Mouse (Mus musculus): ENCODE data around the gene Rapgef5. TPM values are rescaled to one million over a fixed set of nuclear protein-coding genes. Genes with fewer than 3 reads are reported as not detected.

Rapgef5 gene
- total RNA-seq, 2 experiments from 2014 or later: 149 to 189 TPM

GRCm38 (mm10) chr12:117683377-117683776, 167.1 kb downstream of the Rapgef5 start:
- intact Hi-C loops (cut with DNase I): no loop called here
- H3K27ac ChIP-seq: no peak overlapping the region
- TF ChIP-seq CTCF (IDR thresholded peaks at IDR 0.05): no peak
- no peak for DNase-seq (ENCODE audit: extremely low spot score in 1 of 2, low spot score in 2 of 2)
- no peak overlapping the region for H3K4me3 ChIP-seq

GRCm38 (mm10) chr12:117683984-117684383, 167.7 kb downstream of the Rapgef5 start:
- intact Hi-C loops (cut with DNase I): no loop called here
- no peak for TF ChIP-seq CTCF (IDR thresholded peaks at IDR 0.05)
- DNase-seq (ENCODE audit: extremely low spot score in 1 of 2, low spot score in 2 of 2): no peak
- Histone ChIP-seq H3K27ac (no peak overlapping the region), H3K4me3 (no peak overlapping the region)

- intact Hi-C loops (cut with DNase I): no loop called here
- H3K27ac ChIP-seq: no peak overlapping the region
- no peak for DNase-seq (ENCODE audit: extremely low spot score in 1 of 2, low spot score in 2 of 2)
- no peak for TF ChIP-seq CTCF (IDR thresholded peaks at IDR 0.05)
- H3K4me3 ChIP-seq: no peak overlapping the region
Measured at GRCm38 (mm10) chr12:117684788-117685187, 168.5 kb downstream of the Rapgef5 start.

GRCm38 (mm10) chr12:117685336-117685735, 169.1 kb downstream of the Rapgef5 start:
- Histone ChIP-seq H3K4me3 (no peak overlapping the region), H3K27ac (no peak overlapping the region)
- DNase-seq (ENCODE audit: extremely low spot score in 1 of 2, low spot score in 2 of 2): no peak
- TF ChIP-seq CTCF (IDR thresholded peaks at IDR 0.05): no peak
- intact Hi-C loops (cut with DNase I): no loop called here

GRCm38 (mm10) chr12:117686732-117687131, 170.5 kb downstream of the Rapgef5 start:
- H3K4me3 ChIP-seq: no peak overlapping the region
- DNase-seq (ENCODE audit: extremely low spot score in 1 of 2, low spot score in 2 of 2): no peak
- intact Hi-C loops (cut with DNase I): no loop called here
- H3K27ac ChIP-seq: no peak overlapping the region
- TF ChIP-seq CTCF (IDR thresholded peaks at IDR 0.05): no peak

GRCm38 (mm10) chr12:117688655-117689548, 172.6 kb downstream of the Rapgef5 start:
- H3K27ac ChIP-seq: peak overlapping the region; percentile 72

GRCm38 (mm10) chr12:117691336-117691735, 175.1 kb downstream of the Rapgef5 start:
- DNase-seq (ENCODE audit: extremely low spot score in 1 of 2, low spot score in 2 of 2): no peak
- Histone ChIP-seq H3K4me3 (peak overlapping the region; percentile 21), H3K27ac (no peak overlapping the region)
- TF ChIP-seq CTCF (IDR thresholded peaks at IDR 0.05): no peak
- intact Hi-C loops (cut with DNase I): no loop called here

More at GRCm38 (mm10) chr12:117688655-117689548, 172.6 kb downstream of the Rapgef5 start:
- DNase-seq (ENCODE audit: extremely low spot score in 1 of 2, low spot score in 2 of 2): peak; percentile 72
- intact Hi-C loops (cut with DNase I): no loop called here
- peak overlapping the region; percentile 43 for H3K4me3 ChIP-seq
- TF ChIP-seq CTCF (IDR thresholded peaks at IDR 0.05): no peak

GRCm38 (mm10) chr12:117692775-117693174, 176.5 kb downstream of the Rapgef5 start:
- Histone ChIP-seq H3K4me3 (no peak overlapping the region), H3K27ac (no peak overlapping the region)
- no peak for TF ChIP-seq CTCF (IDR thresholded peaks at IDR 0.05)
- intact Hi-C loops (cut with DNase I): no loop called here
- DNase-seq (ENCODE audit: extremely low spot score in 1 of 2, low spot score in 2 of 2): no peak

GRCm38 (mm10) chr12:117699950-117700665, 183.8 kb downstream of the Rapgef5 start:
- intact Hi-C loops (cut with DNase I): no loop called here
- no peak overlapping the region for H3K27ac ChIP-seq

GRCm38 (mm10) chr12:117700927-117701326, 184.6 kb downstream of the Rapgef5 start:
- no peak for DNase-seq (ENCODE audit: extremely low spot score in 1 of 2, low spot score in 2 of 2)
- no peak for TF ChIP-seq CTCF (IDR thresholded peaks at IDR 0.05)
- intact Hi-C loops (cut with DNase I): no loop called here
- no peak overlapping the region for H3K4me3 ChIP-seq
- H3K27ac ChIP-seq: no peak overlapping the region

More at GRCm38 (mm10) chr12:117699950-117700665, 183.8 kb downstream of the Rapgef5 start:
- DNase-seq (ENCODE audit: extremely low spot score in 1 of 2, low spot score in 2 of 2): no peak
- H3K4me3 ChIP-seq: no peak overlapping the region
- no peak for TF ChIP-seq CTCF (IDR thresholded peaks at IDR 0.05)

GRCm38 (mm10) chr12:117702291-117702690, 186.0 kb downstream of the Rapgef5 start:
- Histone ChIP-seq H3K4me3 (no peak overlapping the region), H3K27ac (no peak overlapping the region)
- DNase-seq (ENCODE audit: extremely low spot score in 1 of 2, low spot score in 2 of 2): peak in 1 of 2 experiments; percentile 6
- intact Hi-C loops (cut with DNase I): no loop called here
- TF ChIP-seq CTCF (IDR thresholded peaks at IDR 0.05): no peak

- no peak for TF ChIP-seq CTCF (IDR thresholded peaks at IDR 0.05)
- Histone ChIP-seq H3K27ac (no peak overlapping the region), H3K4me3 (no peak overlapping the region)
- intact Hi-C loops (cut with DNase I): no loop called here
- DNase-seq (ENCODE audit: extremely low spot score in 1 of 2, low spot score in 2 of 2): peak in 1 of 2 experiments; percentile 4
Measured at GRCm38 (mm10) chr12:117702928-117703327, 186.6 kb downstream of the Rapgef5 start.
